Mouse (Mus musculus): ENCODE measurements around the gene Itga5.

Itga5 gene

DNA sequence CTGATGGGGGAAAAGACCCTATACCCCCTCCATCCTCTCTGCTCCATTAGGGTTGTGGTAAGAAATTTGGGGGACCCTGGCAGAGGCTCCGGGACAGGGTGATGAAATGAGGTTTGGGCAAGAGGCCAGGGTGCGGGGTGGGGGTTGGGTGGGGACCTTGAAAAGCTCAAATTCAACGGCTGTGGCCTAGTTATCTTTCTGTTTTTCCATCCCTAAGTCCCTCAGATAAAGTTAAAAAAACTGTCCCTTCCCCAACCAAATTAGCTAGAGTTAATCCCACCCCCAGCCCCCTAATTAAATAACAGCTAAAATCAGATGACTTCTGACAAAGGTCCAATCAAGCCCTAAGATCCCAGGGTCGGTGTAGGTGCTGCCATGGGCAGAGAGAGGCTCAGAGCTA, 1.8 kb downstream of the Itga5 start:
- DNase-seq, result no peak

DNA sequence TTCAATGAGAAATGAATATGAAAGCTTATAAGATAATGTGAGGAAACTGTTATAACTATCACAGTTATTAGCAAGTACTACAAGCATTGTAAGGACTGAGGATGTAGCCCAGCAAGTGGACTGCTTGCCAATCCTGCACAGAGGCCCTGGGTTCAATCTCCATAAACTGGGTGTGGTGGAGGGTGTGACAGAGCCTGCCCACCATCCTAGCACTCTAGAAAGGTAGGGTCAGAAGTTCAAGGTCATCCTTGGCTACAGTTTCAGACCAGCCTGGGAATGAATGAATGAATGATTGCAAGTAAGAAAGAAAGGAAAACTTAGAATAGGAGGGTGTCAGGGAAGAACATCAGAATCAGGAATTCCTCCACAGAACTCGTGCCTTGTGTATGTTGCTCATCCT, 2.8 kb downstream of the Itga5 start:
- no peak for DNase-seq

DNA sequence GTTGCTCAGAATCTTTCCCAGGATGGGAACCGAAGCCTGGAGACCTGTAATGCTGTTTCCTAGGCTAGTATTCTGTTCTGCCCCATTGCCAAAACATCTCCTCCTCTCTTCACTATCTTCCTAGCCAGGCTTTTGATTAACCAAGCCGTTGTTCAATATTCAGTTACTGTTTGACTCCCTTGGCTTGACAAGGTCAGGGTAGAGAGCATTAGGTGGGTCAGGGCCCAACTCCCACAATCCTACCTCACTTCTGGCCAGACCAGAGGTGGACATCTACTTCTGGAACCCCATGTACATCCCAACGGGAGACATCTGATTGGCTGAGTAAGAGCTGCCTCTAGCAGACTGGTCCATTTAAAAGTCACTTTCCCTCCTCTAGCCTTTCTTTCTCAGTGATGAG, 3.6 kb downstream of the Itga5 start:
- DNase-seq, result no peak

DNA sequence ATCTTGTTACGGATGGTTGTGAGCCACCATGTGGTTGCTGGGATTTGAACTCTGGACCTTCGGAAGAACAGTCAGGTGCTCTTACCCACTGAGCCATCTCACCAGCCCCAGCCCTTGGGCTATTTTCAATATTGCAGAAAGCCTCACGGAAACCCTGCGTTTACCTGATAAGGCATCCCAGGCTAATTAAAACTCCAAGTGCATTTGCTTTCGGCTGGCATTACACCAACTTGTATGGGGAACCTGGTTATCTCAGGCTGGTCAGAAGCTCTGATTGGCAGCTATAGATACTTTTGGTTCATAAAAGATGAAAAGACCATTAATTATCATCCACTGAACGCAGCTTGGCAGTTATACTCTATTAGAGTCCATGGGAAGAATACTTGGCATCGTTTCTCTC, 4.2 kb downstream of the Itga5 start:
- no peak for DNase-seq

DNA sequence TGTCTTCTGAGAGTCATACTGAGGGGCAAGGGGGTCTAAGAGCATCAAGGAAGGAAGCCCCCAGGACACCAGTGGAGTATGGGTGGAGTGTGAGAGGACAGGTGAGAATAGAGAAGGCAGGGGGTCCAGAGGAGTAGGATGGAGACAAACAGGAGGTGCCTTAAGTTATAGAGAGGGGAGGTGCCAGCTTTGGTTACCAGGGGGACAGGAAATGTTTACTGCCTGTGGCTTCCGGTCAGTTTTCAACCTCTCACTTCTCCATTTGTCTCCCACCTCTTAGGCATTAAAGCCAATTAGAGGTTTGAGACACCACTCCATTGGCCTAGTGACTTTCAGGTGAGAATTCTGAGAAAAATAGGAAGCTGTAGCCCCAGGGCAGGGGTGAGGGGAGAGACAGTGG, 5.3 kb downstream of the Itga5 start:
- DNase-seq, result no peak

DNA sequence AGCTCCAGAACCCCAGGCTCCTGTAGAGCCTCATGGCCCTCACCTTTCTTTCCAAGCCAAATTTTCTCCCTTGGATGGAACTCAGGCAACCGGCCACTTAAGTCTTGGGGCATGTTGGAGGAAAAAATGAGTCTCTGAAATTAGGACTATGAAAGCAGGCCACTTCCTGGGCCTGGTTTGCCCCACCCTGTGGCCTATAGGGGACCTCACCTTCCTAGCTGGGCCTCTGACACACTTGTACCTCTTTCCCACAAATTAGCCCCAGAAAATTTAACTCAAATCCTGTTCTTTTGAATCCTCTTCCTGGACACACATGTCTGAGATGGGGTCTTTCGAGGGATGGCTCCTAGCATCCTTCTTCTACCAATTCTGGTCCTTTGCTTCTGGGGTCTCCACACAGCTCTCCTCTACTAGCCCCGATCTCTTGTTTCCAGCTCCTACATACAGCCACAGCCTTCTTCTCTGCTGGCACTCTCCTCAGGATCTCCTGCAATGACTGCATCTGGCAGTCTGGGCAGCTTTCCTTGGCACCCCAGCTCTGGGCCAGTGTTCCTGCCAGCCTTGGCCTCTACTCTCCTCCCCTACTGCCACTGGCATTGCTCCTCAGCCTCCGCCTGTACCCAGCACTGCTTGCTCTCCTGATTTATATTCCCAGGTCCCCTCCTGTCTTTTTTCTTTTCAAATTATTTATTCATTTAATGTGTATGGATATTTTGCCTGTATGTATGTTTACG, 6.5 kb downstream of the Itga5 start:
- DNase-seq, result no peak

DNA sequence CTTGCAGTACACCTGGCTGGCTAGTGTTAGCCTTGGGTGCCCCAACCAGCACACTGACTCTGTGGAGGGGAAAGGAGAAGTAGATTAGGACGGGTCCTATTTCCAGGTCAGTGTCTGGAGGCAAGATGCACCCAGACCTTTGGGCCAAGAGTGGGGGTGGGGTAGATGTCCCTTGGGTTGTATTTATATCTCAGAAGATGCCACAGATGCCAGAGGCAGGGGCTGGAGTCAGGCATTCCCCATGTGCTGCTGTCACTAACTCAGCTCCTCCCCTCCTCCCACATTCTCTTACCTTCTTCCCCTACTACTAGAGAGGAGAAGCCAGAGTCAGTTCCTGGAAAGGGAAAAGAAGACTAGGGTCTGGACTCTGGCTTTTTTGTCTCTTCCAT, 7.4 kb downstream of the Itga5 start:
- no peak for DNase-seq

DNA sequence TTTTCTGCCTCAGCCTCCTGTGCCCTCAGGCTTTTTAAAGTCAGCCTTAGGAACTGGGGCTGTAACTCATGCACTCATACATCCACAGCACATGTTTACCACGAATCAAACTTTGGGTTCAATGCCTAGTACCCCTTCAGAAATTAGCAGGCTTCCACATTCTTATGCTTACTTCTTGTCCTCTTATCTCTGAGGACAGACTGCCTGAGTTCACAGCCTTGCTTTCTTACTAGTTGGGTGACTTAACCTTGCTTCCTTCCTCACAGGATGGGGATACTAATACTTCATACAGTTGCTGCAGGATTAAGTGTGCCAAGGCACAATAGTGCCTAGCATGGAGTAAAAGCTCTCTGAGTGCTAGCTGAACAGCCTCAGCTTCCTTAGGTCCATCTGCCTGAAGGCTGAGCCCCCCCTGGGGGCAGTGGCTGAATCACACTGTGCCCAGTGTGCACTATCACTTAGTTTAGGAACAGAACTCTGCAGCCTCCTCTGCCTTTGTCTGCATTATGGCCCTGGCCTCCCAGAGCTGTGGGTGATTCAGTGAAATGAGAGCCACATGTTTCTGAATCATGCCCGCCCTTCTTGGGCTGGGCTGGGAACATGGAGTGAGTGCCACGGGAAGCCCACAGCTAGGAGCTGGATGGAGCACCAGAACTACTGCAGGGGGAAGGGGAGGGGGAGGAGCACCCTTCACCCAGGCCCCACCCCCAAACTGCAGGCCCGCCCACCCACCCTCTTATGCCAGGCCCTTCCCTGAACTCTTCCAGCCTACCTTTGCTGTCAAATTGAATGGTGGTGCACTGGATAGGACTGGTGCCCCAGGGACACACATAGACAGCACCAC, 8.1 kb downstream of the Itga5 start:
- DNase-seq, result no peak

DNA sequence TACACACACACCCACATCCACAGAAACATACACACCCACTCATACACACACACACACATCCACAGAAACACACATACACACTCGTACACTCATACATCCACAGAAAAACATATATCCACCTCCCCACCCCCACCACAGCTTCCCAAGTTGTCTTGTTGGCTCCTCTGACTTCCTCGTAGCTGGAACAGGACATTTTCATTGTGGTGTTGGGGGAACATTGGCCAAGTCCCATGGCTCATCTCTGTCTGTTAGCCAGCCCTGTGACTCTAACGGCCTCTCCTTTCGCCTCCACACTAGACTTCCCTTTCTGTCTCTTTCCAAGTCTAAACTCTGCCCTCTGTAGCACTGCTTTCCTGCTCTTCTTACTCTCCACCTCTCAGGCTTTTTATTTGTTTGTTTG, 8.7 kb downstream of the Itga5 start:
- no peak for DNase-seq

DNA sequence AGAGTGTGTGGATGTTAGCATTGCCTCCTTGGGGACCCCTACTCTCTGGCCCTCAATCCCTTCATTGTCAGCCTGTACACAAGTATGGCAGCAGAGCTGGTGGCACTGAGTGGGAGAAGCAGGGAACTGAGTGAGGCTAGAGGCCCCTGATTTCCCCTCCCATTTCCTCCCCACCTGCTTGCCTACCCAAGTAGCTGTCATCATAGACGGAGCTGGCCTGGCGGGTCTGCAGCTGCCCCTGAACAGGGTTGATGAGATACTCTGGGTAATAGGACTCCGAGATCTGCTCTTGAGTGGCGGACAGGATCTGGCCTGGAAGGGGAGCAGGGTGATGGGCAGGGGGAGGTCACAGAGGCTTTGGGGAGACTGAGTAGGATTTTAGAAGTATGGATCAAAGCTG, 10.4 kb downstream of the Itga5 start:
- no peak for DNase-seq

DNA sequence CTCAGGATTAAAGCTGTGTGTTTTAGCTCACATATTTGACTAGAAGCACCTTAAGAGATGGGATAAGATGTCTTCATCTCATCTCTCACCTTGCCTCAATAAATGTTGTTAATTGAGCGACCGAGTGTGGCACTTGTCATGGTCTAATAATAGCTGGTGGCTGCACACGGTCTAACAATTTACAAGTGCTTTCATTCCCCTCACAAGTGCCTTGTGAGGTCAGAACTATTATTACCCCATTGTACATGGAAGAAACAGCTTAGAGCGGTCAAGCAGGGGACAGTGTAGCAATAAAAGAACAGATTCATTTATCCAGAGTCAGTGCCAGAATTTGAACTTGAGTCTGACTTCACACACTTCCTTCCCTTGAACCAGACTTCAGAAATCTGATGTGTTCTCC, 11.1 kb downstream of the Itga5 start:
- DNase-seq, result no peak

DNA sequence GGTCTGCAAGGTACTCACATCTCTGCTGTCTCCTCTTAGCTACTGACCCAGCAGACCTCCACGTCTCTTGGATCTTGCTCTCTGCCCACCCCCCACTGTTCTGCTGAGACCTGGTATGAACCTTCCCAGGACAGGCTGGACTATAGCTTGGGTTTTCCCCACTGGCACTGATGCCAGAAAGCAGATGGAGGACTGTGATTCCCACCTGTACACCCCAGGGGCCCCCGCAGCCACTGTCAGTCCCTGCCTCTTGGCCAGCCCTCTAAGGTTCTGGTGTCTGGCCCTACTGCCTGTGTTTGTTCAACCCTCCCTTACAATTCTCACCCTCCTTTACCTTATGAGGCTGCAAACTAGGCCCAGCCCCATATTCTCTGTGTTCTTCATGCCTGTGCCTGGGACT, 11.9 kb downstream of the Itga5 start:
- no peak for DNase-seq

DNA sequence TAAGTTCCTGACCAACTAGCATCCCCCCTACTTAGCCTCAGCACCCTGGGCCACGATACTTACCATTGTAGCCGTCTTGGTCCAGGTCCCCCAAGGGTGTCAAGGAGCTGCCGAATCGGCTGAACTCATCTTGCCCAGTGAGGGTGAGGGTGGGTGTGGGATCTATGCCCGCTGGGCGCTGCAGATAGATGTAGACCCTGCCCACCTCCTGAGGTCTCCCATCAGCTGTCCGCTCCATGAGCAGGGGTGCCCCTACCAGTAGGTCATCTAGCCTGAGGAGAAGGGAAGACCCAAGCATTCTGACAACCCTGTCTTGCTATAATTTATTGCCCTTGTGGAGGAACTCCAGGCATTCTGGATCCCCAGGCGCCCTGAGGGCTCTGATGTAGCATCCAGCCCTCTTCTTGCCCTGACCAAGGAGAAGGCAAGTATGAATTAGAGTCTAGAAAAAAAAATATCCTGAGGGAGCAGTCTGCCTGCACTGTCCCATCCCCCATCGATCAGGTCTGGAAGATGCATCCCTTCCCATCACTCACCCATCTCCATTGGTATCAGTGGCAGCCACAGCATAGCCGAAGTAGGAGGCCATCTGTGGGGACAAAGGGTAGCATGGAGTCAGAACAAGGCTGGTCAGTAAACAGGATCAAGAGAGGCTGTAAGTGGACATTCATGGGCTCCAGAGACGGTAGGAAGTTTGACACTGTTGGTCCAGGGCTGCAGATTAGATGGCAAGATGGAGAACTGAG, 12.9 kb downstream of the Itga5 start:
- no peak for DNase-seq

DNA sequence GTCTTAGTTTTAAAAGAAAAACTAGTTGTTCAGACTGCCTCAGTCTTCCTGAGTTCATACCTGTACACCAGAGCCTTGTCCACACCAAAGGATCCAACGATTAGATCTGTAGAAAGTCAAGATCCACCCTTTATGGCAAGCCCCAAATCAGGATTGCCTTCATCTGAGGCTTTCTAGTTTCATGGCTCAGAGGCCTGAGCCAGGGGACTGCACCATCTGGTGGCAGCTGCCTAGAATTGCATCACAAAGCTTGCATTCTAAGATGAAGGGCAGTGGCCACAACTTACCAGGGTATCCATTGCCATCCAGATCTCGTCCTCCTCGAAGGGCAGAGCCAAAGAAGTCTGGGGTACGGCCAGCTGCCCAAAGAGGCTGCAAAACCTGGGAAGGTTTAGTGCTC, 13.7 kb downstream of the Itga5 start:
- DNase-seq, result no peak

DNA sequence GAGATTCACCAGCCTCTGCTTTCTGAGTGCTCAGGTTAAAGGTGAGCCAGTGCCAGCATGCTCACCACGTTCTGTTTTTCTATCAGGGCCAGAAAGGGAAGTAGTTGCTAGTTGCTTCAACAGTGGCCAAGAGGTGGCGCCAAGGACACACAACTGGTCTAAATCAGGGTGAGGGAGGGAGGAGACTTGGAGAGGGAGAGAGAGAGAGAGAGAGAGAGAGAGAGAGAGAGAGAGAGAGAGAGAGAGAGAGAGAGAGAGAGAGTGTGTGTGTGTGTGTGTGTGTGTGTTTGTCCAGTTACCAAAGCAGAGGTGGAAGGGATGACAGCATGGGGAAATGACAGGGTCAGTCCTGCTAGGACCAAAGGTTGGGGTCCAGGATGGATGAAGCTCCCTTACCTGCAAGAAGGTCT, 19.3 kb downstream of the Itga5 start:
- DNase-seq, result peak; percentile 63

DNA sequence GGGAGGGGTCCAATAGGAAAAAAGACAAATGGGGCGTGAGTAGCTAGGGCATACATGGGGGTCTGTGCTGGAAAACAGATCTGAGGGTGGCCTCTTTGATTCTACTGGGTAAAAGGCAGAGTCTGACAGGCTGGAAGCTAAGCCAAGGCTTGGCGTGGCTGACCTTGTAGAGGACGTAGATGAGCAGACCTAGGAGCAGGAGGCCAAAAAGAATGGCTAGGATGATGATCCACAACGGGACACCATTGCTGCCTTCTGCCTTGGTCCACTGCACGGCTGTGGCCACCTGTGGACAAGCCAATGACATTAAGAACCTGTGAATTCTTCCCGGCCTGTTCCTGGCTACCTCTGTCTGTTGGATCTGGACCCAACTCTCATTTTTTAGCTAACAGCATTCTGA, 20.8 kb downstream of the Itga5 start:
- no peak for DNase-seq

DNA sequence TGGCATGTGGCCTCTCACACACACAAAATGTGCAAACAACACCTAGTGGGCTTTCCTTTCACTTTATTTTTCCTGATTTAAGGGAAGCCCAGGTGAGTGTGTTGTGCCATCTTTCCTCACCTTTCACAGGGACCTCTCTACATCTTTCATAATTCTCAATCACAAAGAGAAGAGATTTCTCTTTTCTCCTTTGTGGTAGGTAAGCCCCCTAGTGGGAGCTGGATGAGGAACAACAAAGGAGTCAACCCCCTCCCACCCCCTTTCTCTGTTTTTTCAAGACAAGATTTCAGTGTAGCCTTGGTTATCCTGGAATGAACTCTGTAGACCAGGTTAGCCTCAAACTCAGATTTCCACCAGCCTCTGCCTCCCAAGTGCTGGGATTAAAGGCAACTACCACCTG, 23.0 kb downstream of the Itga5 start:
- DNase-seq, result no peak

DNA sequence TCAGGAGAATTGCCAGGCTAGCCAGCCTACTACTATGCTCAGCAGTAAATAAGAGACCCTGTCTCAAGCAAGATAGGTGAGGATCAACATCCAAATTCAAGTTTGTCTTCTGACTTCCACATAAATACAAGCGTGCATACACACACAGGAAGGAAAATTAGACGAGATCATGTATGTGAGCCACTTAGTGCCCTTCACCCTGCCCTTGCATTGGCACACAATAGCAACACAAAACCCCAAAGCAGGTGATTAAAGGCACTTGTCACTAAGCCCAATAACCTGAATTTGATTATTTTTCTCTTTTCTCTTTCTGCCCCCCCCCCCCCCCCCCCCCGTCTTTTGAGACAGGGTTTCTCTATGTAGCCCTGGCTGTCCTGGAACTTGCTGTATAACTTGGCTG, 23.6 kb downstream of the Itga5 start:
- DNase-seq, result no peak

DNA sequence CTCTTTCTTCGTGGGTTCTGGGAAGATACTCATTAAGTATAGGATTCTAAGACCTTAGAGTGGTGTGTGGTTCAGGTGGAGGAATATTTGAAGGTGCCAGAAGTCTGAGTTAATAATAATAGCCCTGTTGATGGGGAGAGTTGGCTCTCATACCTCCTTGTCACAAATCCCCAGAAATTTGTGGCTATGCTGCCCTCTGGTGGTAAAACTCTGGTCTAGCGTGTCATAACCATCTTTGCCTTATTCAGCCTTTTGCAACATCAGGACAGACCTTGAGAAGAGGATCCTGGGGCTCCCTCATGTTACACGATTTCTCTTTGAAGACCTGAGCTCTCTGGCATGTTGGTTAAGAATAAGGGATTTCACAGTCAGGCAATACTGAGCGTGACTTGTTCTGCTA, 24.1 kb downstream of the Itga5 start:
- peak; percentile 84 for DNase-seq

DNA sequence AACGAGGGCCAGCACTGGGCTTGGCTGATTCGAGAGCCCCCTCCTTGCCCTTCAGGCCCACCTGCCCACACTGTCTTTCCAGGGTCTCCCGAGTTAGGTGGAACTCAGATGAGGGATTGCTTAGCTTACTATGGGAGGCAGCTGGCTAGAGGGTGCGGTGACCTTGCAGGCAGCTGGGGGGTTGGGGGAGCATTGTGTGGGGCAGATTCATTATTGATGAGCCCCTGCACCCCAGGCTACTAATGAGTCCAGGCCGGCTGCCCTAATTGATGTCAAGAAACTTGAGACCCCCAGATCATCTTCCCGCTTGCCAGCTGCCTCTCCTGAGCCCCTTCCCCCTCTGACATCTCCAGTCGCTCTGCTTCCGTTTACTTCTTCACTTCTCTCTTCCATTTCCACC, 25.0 kb downstream of the Itga5 start:
- DNase-seq, result no peak

DNA sequence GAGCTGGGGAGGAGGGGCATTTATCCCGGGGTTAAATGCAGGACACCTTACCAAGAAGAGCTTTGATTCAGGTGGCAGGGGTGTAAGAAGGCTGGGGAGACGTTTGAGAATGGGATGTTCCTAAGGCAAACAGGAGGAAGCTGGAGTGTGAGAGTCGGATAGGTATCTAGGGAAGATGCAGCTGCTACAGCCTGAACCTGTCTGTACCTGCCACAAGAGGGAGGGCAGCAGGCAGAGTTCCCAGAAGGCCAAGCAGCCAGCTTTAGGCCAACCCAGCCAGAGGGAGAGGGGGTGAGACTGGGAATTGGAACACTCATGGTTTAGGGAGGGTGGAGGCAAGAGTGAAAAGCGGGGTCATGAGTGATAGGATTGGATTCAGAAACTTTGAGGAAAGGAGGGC, 25.8 kb downstream of the Itga5 start:
- no peak for DNase-seq

DNA sequence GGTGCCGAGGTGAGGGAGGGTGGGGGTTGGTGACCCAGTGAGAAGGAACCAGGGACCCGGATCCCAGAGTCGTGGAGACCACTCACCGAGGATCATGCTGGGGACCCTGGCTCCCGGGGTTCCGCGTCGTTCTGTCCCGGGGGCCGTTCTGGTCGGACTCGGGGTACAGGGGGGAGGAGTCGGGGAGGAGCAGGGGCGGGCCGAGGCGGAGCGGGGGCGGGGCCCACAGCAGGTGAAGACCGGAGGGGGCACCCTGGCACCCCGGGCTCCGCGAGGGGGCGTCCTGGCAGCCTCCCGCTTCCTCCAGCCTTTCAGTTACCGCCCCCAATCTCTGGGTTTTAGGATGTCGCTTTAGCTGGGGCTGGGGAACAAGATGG, 26.6 kb downstream of the Itga5 start, which contains the start of gene Zfp385a:
TSS of gene Zfp385a (minus strand) at position 133 of the 377 bp plus-strand sequence.
- DNase-seq, result peak; percentile 88

DNA sequence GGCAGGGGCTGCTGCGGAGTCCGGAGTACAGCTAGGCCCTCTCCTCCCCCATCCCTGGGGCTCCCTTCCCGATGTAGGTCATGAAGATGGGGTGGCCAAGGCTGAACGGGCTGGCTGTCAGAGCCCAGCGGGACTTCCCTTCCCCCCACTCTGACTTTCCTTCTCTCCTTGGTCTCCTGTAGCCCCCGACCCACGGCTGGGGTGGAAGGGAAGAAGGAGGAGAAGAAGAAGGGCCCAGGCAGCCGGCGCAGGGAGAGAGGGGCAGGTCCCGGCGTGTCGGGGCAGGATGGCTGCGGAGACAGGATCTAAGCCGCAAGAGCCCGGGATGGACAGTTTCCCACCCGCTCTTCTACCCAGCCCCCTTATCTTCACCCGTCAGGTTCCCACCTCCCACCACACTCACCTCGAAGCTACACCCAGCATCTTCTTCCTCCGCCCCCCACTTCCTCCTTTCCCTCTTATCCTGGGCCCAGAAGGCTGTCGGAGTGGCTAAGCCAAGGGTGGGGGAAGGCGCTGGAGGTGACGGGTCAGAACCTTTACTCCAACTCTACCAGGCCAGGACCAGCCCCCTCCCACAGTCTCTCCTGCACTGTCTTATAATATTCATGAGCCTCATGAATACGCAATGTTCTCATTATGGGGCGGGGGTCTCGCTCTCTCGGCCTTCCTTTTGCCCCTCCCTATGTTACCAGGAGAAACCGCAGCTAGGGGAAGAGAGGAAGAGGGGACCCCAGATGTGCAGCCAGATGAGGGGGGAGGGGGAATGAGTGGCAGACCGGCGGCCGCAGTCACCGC, 27.2 kb downstream of the Itga5 start:
- no peak for DNase-seq
